Mouse (Mus musculus): ENCODE data around the gene Tac4. TPM values are rescaled to one million over a fixed set of nuclear protein-coding genes. Genes with fewer than 3 reads are reported as not detected.

The Tac4 gene
- total and polyA plus RNA-seq, 3 experiments = 0.07 to 0.39 TPM; not detected in 1

DNA sequence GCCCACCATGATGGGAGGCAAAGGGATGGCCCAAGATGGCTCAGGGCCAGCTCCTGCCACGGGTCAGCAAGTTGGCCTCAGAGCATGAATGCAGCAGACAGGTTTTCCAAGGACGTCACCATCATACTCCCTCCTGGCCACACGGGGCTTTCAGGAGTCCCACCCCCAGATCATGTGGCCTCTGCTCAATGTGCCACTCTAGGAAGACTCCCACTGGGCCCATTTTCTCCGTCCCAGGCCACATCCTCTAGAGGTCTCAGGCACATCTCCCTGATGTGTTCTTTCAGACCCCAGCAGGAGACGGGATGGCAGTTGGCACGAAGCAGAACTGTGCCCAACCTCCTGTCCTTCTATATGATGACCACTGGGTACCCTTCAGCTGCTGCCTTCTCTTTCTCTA, 18.7 kb upstream of the Tac4 start:
- Histone ChIP-seq H3K4me3 (ENCODE audit: control insufficient read depth in 1 of 2, insufficient read depth in 1 of 2, low read depth in 2 of 2, low read length in 2 of 2) (no peak overlapping the region), H3K36me3 (ENCODE audit: control insufficient read depth in 1 of 2, insufficient read depth in 2 of 2, low read length in 2 of 2) (no peaks in the 10 kb centered on the region), H3K79me2 (ENCODE audit: control insufficient read depth, insufficient read depth, low read length, poor library complexity) (no peaks in the 10 kb centered on the region), H3K4me1 (ENCODE audit: control insufficient read depth in 1 of 2, insufficient read depth in 2 of 2, low read length in 2 of 2) (no peaks in the 10 kb centered on the region), H3K27ac (ENCODE audit: control insufficient read depth, low read depth, low read length) (no peak overlapping the region), H3K27me3 (ENCODE audit: control insufficient read depth in 1 of 2, insufficient read depth in 2 of 2, low read length in 2 of 2) (peaks cover 22 to 26% of the 10 kb centered on the region in 2 experiments), H3K9me3 (replicated peaks; ENCODE audit: insufficient read depth, low read length) (no peaks in the 10 kb centered on the region), H3K9ac (ENCODE audit: control insufficient read depth, low read depth, low read length, poor library complexity, severe bottlenecking) (no peak overlapping the region)
- TF ChIP-seq TBP (IDR thresholded peaks at IDR 0.05; ENCODE audit: low read depth, low read length) = no peak
- TF ChIP-seq USF2 (IDR thresholded peaks at IDR 0.05; ENCODE audit: borderline replicate concordance in 1 of 2, insufficient read depth in 1 of 2, low read depth in 1 of 2, low read length in 2 of 2) = no peak
- TF ChIP-seq SMC3 (IDR thresholded peaks at IDR 0.05; ENCODE audit: low read depth, low read length) = no peak
- no peak for TF ChIP-seq BHLHE40 (IDR thresholded peaks at IDR 0.05; ENCODE audit: borderline replicate concordance, low read depth, low read length)
- no peak for TF ChIP-seq KAT2A (conservative IDR thresholded peaks at IDR 0.05; ENCODE audit: low read depth, low read length)
- TF ChIP-seq RAD21 (IDR thresholded peaks at IDR 0.05; ENCODE audit: low read depth, low read length) = no peak
- no peak for TF ChIP-seq ZMIZ1 (IDR thresholded peaks at IDR 0.05; ENCODE audit: low read depth, low read length)
- DNase-seq (ENCODE audit: low read depth, low spot score) = no peak

- H3K4me3 ChIP-seq (ENCODE audit: control insufficient read depth in 1 of 2, insufficient read depth in 1 of 2, low read depth in 2 of 2, low read length in 2 of 2) = no peak overlapping the region
- no peaks in the 10 kb centered on the region for H3K79me2 ChIP-seq (ENCODE audit: control insufficient read depth, insufficient read depth, low read length, poor library complexity)
- no peak overlapping the region for H3K9ac ChIP-seq (ENCODE audit: control insufficient read depth, low read depth, low read length, poor library complexity, severe bottlenecking)
- H3K36me3 ChIP-seq (ENCODE audit: control insufficient read depth in 1 of 2, insufficient read depth in 2 of 2, low read length in 2 of 2) = no peaks in the 10 kb centered on the region
- no peaks in the 10 kb centered on the region for H3K9me3 ChIP-seq (replicated peaks; ENCODE audit: insufficient read depth, low read length)
- no peaks in the 10 kb centered on the region for H3K4me1 ChIP-seq (ENCODE audit: control insufficient read depth in 1 of 2, insufficient read depth in 2 of 2, low read length in 2 of 2)
- TF ChIP-seq POLR2AphosphoS5 (IDR thresholded peaks at IDR 0.05; ENCODE audit: borderline replicate concordance, low read depth, low read length) (no peak), ZKSCAN1 (IDR thresholded peaks at IDR 0.05; ENCODE audit: low read depth, low read length) (no peak), BHLHE40 (IDR thresholded peaks at IDR 0.05; ENCODE audit: borderline replicate concordance, low read depth, low read length) (no peak), ZMIZ1 (IDR thresholded peaks at IDR 0.05; ENCODE audit: low read depth, low read length) (no peak), TAL1 (IDR thresholded peaks at IDR 0.05; ENCODE audit: low read length) (no peak), RAD21 (IDR thresholded peaks at IDR 0.05; ENCODE audit: low read depth, low read length) (no peak), RCOR1 (IDR thresholded peaks at IDR 0.05; ENCODE audit: low read depth, low read length) (no peak), GATA1 (IDR thresholded peaks at IDR 0.05; ENCODE audit: low read depth, low read length) (no peak)
- no peak for DNase-seq (ENCODE audit: low read depth, low spot score)
- H3K27ac ChIP-seq (ENCODE audit: control insufficient read depth, low read depth, low read length) = no peak overlapping the region
- H3K27me3 ChIP-seq (ENCODE audit: control insufficient read depth in 1 of 2, insufficient read depth in 2 of 2, low read length in 2 of 2) = peaks cover 6 to 9% of the 10 kb centered on the region in 2 experiments
Measured at GRCm38 (mm10) chr11:95245456-95245855, 15.9 kb upstream of the Tac4 start.

- Histone ChIP-seq H3K27ac (ENCODE audit: control insufficient read depth, low read depth, low read length) (no peak overlapping the region), H3K27me3 (ENCODE audit: control insufficient read depth in 1 of 2, insufficient read depth in 2 of 2, low read length in 2 of 2) (peaks cover 2 to 9% of the 10 kb centered on the region in 2 experiments), H3K9ac (ENCODE audit: control insufficient read depth, low read depth, low read length, poor library complexity, severe bottlenecking) (no peak overlapping the region), H3K79me2 (ENCODE audit: control insufficient read depth, insufficient read depth, low read length, poor library complexity) (no peaks in the 10 kb centered on the region), H3K4me1 (ENCODE audit: control insufficient read depth in 1 of 2, insufficient read depth in 2 of 2, low read length in 2 of 2) (no peaks in the 10 kb centered on the region), H3K4me3 (ENCODE audit: control insufficient read depth in 1 of 2, insufficient read depth in 1 of 2, low read depth in 2 of 2, low read length in 2 of 2) (no peak overlapping the region), H3K36me3 (ENCODE audit: control insufficient read depth in 1 of 2, insufficient read depth in 2 of 2, low read length in 2 of 2) (no peaks in the 10 kb centered on the region), H3K9me3 (replicated peaks; ENCODE audit: insufficient read depth, low read length) (no peaks in the 10 kb centered on the region)
- no peak for TF ChIP-seq RAD21 (IDR thresholded peaks at IDR 0.05; ENCODE audit: low read depth, low read length)
- no peak for TF ChIP-seq TAL1 (IDR thresholded peaks at IDR 0.05; ENCODE audit: low read length)
- TF ChIP-seq ZNF384 (IDR thresholded peaks at IDR 0.05; ENCODE audit: low read depth, low read length) = no peak
- no peak for TF ChIP-seq MAX (IDR thresholded peaks at IDR 0.05; ENCODE audit: low read length)
- no peak for TF ChIP-seq GATA1 (IDR thresholded peaks at IDR 0.05; ENCODE audit: low read depth, low read length)
- no peak for TF ChIP-seq SIN3A (IDR thresholded peaks at IDR 0.05; ENCODE audit: low read length)
- no peak for TF ChIP-seq MXI1 (IDR thresholded peaks at IDR 0.05; ENCODE audit: low read depth, low read length)
- TF ChIP-seq NRF1 (IDR thresholded peaks at IDR 0.05; ENCODE audit: insufficient read depth, low read depth, low read length, poor library complexity, severe bottlenecking) = no peak
- no peak for TF ChIP-seq TBP (IDR thresholded peaks at IDR 0.05; ENCODE audit: low read depth, low read length)
- TF ChIP-seq BHLHE40 (IDR thresholded peaks at IDR 0.05; ENCODE audit: borderline replicate concordance, low read depth, low read length) = no peak
- no peak for TF ChIP-seq KAT2A (conservative IDR thresholded peaks at IDR 0.05; ENCODE audit: low read depth, low read length)
- no peak for TF ChIP-seq USF1 (IDR thresholded peaks at IDR 0.05; ENCODE audit: low read depth, low read length)
- DNase-seq (ENCODE audit: low read depth, low spot score) = no peak
Measured at GRCm38 (mm10) chr11:95247065-95247464, 14.3 kb upstream of the Tac4 start.

Measured in MEL (cell line).